Mouse (Mus musculus): ENCODE measurements at regions not wholly inside any gene's neighbourhood (a gene's known extent, or its start where the extent isn't known, plus 50 kb on each side); places are given as distances from the start of the nearest gene placed in this dataset.

DNA sequence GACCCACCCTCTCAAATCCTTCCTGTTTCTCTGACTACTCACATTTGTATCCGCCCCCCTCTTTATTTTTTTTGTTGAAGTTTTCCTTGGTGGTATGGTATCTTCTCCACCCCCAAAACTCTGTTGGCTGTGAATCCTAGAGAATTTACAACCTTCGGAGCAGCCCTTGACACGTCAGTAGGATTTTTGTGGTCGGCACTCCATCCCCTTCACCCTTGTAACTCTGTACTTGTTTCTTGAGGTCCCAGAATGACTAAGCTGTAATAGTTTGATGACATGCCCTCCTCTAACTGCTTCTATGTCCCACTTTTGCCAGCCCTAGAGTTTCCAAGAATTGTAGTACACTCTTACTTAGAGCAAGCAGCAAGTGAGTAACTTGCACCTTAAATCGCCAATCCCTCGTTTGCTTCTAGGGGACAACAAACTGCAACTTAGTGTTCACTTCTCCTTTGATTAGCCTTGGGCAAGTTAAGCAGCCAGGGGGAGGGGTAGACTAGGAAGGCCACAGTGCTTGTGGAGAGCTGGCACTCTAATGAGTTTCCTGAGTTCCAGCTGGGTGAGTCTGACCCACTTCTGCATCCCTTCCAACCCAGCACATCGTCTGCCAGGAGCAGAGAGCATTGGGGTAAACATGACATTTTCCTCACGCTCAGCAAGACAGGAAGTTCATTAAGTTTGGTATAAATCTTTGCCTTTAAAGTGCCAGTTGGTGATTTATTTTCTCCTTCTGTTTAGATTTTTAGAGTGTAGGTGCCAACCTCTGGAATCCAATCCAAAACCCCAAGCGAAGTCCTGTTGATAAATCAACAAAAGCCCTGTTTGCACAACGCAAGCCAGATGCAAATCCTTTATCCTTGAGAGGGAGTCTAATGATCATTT is 118.7 kb downstream of the Foxa2 start:
- DNase-seq (ENCODE audit: low spot score in 2 of 2): peak; percentile 12 to 14

DNA sequence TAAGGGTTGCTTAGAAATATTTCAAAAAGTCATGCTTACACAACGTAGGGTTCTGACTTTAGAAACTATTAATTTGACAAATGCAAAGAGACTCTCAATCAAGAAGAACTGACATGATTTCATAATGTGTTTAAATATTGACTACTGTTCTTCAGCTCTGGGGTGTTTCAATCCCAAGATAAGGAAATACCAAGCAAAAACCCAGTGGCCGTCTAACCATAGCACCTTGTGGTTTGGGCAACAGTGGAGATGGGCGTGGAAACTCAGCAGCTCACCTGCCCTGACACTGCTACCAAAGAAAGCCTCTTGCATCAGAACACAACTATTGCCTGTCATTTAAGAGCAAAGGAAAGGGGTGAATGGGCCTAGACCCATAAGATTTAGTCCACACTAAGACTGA is 119.9 kb downstream of the Foxa2 start:
- DNase-seq (ENCODE audit: low spot score in 2 of 2): no peak

DNA sequence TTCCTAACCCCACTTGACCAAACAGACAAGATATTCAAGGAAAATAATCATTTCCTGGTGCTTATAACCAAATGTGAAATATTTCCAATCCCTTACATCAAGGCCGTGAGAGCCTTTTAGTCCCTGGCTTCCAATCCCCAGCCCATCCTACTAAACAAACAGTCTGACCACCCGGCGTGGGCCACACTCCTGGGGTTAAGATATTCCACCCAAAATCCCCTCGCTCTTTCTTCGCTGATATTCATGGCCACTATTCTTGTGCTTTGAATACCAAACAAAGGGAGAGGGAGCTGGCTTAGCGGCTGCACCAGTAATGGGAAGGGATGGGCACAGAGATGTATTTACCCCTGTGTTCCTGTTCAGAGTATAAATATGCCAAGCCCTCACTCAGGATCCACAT is 139.4 kb downstream of the Foxa2 start:
- DNase-seq (ENCODE audit: low spot score in 2 of 2): no peak

DNA sequence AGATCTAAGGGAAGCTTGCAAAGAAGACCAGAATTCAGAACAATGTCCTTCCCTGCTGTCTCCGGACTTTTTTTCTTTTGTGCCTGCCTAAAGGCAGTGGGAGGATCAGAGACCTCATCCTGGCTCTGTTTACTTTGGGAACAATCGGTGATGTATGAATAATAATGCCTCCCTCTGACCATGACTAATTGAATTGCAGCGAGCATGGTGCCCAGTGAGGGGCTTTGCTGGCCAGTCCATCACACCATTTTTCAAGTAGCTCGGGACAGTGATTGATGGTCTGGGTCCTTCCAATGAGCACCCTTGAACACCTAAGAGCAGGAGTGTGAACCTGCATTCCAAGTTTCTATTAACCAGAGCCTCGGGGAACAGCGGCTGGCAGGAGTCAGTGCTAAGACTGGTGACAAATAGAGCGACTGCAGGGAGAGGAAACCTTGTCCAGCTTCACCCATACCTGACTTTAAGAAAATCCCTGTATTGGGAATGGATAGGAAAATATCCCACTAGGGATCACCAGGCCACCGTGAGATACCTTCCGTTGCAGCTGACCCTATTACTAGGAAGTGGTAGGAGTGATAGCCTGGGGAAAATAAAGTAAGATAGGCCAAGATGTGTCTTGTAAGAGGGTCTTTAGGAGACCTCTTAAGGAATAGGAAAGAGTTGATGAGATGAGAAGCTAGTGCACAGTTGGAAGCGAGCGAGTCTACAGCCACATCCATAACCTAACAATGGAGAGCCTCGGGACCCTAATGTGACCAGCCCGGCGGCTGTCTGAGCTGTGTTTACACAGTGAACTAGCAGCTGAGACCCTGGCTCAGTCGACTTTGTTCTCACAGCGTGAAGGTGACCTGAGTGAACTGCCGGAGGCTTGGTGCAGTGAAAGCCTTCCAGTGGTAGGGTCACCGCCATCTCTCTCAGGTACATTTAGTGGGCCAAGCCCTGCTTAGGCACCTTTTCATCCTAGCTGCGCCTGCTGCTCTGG is 140.7 kb downstream of the Foxa2 start:
- DNase-seq (ENCODE audit: low spot score in 2 of 2): no peak

- DNase-seq (ENCODE audit: low spot score in 2 of 2): no peak
These were observed 141.7 kb downstream of the Foxa2 start for GRCm38 (mm10) chr2:147905118-147905517.

- DNase-seq (ENCODE audit: low spot score in 2 of 2): no peak
These were observed 147.5 kb downstream of the Foxa2 start for GRCm38 (mm10) chr2:147899236-147899635.

- DNase-seq (ENCODE audit: low spot score in 2 of 2): peak in 1 of 2 experiments; percentile 14
These were observed 151.1 kb downstream of the Foxa2 start for GRCm38 (mm10) chr2:147895691-147896090.

DNA sequence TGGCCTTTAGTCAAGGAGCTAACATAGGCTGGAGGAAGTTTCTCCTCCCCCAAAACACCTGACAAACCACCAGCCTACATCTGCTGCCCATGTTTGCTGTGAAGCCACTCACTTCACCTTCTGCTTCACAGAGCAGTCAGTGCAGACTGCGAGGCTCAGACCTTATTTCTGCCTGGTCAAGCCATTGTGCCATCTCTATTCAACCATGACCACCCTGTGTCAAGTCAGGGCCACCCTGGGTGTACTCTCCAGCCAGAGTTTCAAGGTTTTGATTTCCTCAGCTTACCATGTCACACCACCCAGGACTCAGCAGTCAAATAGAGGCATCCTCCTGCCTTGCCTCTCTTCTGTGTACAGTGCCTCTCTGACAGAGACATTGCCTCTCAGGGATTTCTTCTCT is 152.6 kb downstream of the Foxa2 start:
- DNase-seq (ENCODE audit: low spot score in 2 of 2): no peak

- no peak for DNase-seq (ENCODE audit: low spot score in 2 of 2)
These were observed 160.6 kb downstream of the Foxa2 start for GRCm38 (mm10) chr2:147886191-147886590.

DNA sequence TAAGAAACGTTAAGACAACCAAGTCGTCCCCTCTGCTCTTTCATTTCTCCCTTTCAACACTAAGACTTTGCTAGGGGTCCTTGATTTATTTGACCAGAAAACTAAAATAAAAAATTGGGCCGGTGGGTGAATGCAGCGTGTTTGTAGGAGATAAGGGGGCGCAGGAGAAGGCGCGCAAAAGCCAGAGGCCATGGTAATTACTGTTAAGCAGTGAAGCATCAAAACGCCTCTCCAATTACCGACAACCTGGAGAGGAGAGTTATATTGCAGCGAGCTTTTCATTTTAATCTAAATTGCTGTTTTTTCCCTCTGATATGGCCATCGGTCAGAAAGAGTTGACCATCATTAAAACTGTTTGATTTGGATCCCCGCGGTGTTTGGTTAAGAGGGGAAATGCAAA is 168.9 kb downstream of the Foxa2 start:
- DNase-seq (ENCODE audit: low spot score in 2 of 2): no peak

- DNase-seq (ENCODE audit: low spot score in 2 of 2): no peak
These were observed 169.2 kb downstream of the Foxa2 start for GRCm38 (mm10) chr2:147877543-147877904.

DNA sequence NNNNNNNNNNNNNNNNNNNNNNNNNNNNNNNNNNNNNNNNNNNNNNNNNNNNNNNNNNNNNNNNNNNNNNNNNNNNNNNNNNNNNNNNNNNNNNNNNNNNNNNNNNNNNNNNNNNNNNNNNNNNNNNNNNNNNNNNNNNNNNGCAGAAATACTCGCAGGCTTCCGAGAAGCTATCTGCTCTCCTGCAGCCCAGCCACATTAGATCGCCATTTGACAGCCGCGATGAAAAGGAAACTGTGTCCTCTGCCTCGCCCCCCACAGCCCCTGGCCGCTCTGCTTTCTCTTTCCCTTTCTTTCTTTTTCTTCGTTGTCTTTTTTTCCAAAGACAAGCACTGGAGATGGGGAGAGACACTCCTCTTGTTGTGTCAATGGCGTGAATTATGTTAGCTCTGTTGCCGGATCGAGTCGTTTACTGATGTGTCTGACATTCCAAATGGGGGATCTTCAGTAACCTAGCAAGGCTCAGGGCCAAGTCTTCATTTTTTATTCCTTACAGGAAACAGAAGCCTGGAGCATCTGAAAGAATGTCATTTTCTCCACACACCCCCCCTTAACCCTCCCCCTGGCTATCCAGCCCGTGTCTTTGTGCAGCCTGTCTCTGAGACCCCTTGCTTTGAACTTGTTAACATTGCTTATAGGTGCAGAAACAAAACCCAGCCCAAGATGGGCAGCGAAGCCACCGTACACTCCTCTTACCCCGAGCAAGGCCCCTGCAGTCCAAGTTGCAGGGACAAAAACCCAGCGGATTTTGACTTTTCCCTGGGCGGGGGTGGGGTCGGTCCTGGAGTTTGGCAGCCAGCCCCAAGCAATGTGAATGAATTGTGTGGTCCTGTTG is 169.8 kb downstream of the Foxa2 start:
- DNase-seq (ENCODE audit: low spot score in 2 of 2): no peak

DNA sequence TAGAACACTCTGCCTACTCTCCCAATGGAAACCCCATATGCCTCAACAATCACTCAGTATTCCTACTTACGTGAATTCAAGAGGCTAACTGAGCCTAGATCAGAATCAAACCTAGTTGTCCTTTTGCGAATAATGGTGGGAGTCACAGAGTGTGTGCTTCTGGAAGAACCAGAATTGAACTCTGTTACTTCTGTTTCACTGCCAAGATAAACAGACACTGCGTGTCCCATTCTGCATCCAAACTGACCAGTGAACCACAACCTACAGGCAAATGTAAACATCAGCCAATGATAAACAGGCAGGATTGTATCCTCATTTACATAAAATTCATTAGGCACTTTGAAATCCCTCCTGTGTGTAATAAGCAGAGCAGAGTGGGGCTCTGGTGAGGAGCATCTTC is 173.8 kb downstream of the Foxa2 start:
- no peak for DNase-seq (ENCODE audit: low spot score in 2 of 2)

GRCm38 (mm10) chr2:147851186-147851802 is 195.5 kb downstream of the Foxa2 start:
- no peak for DNase-seq (ENCODE audit: low spot score in 2 of 2)

DNA sequence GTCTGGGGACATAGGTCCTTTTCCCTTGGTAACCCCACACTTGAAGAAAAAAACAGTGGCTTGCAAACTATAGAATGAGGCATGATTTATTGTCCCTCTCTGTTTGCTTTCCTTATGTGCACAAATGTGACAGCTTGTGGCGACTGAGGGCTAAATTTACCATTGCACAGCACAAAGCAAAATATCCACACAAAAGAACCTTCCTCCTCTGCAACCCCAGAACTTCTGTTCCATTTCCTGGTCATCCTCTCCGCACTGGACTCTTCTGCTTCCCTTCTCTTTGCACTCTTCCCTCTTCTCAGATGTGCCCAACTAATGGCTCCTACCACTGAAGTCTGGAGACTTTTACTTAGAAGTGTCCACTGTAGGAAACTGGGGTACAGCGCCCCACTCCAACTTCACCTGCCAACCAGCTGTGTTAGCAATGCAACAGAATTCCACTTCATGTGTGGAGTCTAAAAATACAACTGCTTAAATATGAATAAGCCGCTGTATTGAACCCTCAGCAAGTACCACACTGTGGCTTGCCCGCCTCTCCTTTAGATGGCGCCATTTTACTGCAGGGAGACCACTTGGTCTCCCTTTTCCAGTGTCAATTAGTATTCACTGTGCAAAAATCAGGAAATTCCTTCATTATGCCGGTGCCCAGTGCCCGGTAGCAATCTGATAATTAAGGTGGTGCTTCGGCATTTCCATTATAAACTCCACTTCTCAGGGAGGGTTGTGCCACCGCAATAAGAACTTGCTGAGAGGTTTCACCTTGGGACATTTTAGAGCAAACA is 199.6 kb downstream of the Foxa2 start:
- DNase-seq (ENCODE audit: low spot score in 2 of 2): no peak

DNA sequence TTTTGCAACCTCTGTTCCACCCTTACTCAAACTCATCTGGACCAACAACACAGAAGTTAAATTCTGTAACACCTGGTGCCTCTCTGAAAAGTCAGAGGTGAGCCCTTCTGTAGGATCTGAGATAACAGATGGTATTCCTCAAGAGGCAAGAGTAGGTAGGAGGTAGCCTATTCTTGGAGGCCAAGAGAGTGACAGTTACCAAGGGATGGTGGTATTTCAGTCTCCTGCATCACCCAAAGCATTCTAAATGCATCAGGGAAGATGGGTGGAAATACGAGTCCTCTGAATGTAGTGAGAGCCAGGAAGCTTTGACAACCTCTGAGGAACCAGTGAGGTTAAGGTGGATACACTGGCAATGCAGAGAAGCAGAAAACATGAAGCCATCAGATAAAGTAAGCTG is 201.5 kb downstream of the Foxa2 start:
- DNase-seq (ENCODE audit: low spot score in 2 of 2): no peak

DNA sequence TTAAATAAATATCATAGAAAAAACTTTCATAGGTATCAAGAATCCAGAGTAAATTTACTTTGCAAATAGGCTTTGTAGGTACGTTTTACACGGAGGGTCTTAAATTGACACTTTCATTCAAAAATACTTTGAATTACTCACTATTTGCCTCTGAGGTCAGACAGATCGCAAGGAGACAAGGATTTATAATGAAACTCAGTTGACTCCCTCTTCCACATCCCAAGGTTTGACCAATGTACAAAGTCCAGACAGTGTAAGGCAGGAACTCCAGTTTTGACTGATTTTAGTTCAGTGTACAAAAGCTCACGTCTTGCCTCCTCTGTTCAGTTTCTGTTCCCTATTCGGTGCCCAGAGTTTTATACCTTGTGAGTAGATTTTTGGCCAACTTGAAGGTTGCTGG is 205.8 kb downstream of the Foxa2 start:
- no peak for DNase-seq (ENCODE audit: low spot score in 2 of 2)

- DNase-seq (ENCODE audit: low spot score in 2 of 2): no peak
These were observed 208.2 kb downstream of the Foxa2 start for GRCm38 (mm10) chr2:147838613-147839012.

GRCm38 (mm10) chr2:147830551-147830950 is 216.2 kb downstream of the Foxa2 start:
- DNase-seq (ENCODE audit: low spot score in 2 of 2): no peak

GRCm38 (mm10) chr2:147816951-147817350 is 229.8 kb downstream of the Foxa2 start:
- no peak for DNase-seq (ENCODE audit: low spot score in 2 of 2)

Data from frontal cortex, postnatal 10 days (tissue).